Mouse (Mus musculus) limb, embryonic 13.5 days (tissue): ENCODE data around the gene Snph. TPM values are rescaled to one million over a fixed set of nuclear protein-coding genes. Genes with fewer than 3 reads are reported as not detected.
"Not testable (repeated sequence)": the region's sequence is repeated elsewhere in the genome, so short reads cannot be mapped to it uniquely, and the experiment has no call there.

ENCODE experiments used
- ATAC-seq: fragments of 200-750 bp; cut with Nextera tagmentation; 2 replicates; pipeline ENCODE4 v1.8.0; 2017; ENCODE audit warnings: low read depth, moderate number of reproducible peaks, moderate TSS enrichment; ENCODE audit not compliant: low FRiP score
- H3K27ac ChIP-seq: fragments of 300-500 bp; sonication (generic); 2 replicates; pipeline ENCODE4 v1.5.1; 2015; ENCODE audit warnings: inconsistent platforms, mild to moderate bottlenecking, moderate library complexity
- H3K27me3 ChIP-seq: fragments of 300-500 bp; sonication (generic); 2 replicates; pipeline ENCODE4 v1.6.1; 2015; ENCODE audit warnings: mild to moderate bottlenecking, inconsistent platforms
- H3K36me3 ChIP-seq: fragments of 300-500 bp; sonication (generic); 2 replicates; pipeline ENCODE4 v1.6.1; 2015; ENCODE audit warnings: inconsistent platforms, mild to moderate bottlenecking, moderate library complexity
- H3K4me1 ChIP-seq: fragments of 300-500 bp; sonication (generic); 2 replicates; pipeline ENCODE4 v1.6.1; 2015; ENCODE audit warnings: inconsistent platforms
- H3K4me2 ChIP-seq: fragments of 300-500 bp; sonication (generic); replicated peaks from 2 replicates; pipeline ENCODE4 v1.6.1; 2015; ENCODE audit warnings: inconsistent platforms, mild to moderate bottlenecking, moderate library complexity
- H3K4me3 ChIP-seq: fragments of 300-500 bp; sonication (generic); 2 replicates; pipeline ENCODE4 v1.5.1; 2015; ENCODE audit warnings: moderate library complexity, mild to moderate bottlenecking, inconsistent platforms
- H3K9ac ChIP-seq: fragments of 300-500 bp; sonication (generic); 2 replicates; pipeline ENCODE4 v1.6.1; 2015; ENCODE audit warnings: mild to moderate bottlenecking, inconsistent platforms
- H3K9me3 ChIP-seq: fragments of 300-500 bp; sonication (generic); 2 replicates; pipeline ENCODE4 v1.6.1; 2016; ENCODE audit warnings: inconsistent platforms
- WGBS: fragments of 180-500 bp; shearing (Covaris S2); methylation state at CpG from one replicate; pipeline ENCODE4 v1.1.7; 2015; 5-methylcytosine and 5-hydroxymethylcytosine counted together
- polyA plus RNA-seq: library from polyadenylated mRNA; unstranded; fragments of >200 nt; fragmentation: Nextera tagmentation; extraction: Ambion mirVana; gene quantifications from 2 replicates; pipeline ENCODE4 v1.2.1, GENCODE M21; 2015

Snph gene
- polyA plus RNA-seq, 1 experiment from 2014 or later, result 0.75 TPM

DNA sequence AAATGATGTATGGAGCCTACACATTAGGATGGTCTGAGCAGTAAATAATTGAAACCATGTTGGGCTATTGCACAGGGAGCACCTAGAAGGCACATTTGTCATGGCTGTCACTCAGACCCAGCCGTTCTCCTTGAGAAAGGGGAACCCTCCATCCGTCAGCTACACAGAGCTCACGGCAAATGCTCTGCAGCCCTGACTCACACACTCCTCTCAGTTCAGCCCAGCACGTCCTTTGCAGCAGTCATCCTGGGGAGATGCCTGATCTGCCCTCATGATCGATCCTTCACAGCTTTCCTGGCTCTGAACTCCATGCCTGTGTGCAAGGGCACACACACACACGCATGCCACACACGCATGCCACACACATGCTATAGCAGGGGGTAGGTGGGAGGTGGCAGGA is 3.1 kb downstream of the Snph start:
- H3K4me3 ChIP-seq, result no peak overlapping the region
- H3K36me3 ChIP-seq, result no peaks in the 10 kb centered on the region
- H3K4me2 ChIP-seq, result no peak overlapping the region
- no peaks in the 10 kb centered on the region for H3K9me3 ChIP-seq
- no peak overlapping the region for H3K27ac ChIP-seq
- no peak for ATAC-seq
- peaks cover 51% of the 10 kb centered on the region for H3K27me3 ChIP-seq
- 60% methylated on average over 7 of the region's 7 CpGs for WGBS
- no peak overlapping the region for H3K9ac ChIP-seq
- 0 out of 2 replicates have a peak, but pooled peaks cover 4% of the 10 kb centered on the region for H3K4me1 ChIP-seq

DNA sequence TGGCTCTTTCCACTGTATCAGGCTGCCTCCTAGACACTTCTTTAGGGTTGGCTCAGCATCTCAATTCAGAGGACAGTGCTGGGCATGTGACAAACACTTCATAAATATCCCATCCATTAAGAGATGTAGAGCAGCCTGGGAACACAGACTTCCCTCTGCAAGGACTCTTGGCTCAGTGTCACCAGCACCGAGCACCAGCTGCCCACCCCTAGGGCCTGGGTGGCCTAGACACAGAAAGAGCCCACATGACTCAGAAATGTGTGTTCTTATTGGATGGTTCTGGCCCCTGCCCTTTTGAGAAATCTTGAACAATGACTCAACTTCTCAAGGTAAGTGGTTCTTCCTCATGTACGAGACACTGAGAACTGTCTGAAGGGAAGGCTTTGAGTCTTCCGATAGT is 4.4 kb downstream of the Snph start:
- 0 out of 2 replicates have a peak, but pooled peaks cover 4% of the 10 kb centered on the region for H3K4me1 ChIP-seq
- WGBS, result 92% methylated on average over 3 of the region's 3 CpGs
- peaks cover 38% of the 10 kb centered on the region for H3K27me3 ChIP-seq
- no peaks in the 10 kb centered on the region for H3K9me3 ChIP-seq
- H3K4me3 ChIP-seq, result no peak overlapping the region
- H3K4me2 ChIP-seq, result no peak overlapping the region
- no peak for ATAC-seq
- H3K36me3 ChIP-seq, result no peaks in the 10 kb centered on the region
- no peak overlapping the region for H3K27ac ChIP-seq
- no peak overlapping the region for H3K9ac ChIP-seq

DNA sequence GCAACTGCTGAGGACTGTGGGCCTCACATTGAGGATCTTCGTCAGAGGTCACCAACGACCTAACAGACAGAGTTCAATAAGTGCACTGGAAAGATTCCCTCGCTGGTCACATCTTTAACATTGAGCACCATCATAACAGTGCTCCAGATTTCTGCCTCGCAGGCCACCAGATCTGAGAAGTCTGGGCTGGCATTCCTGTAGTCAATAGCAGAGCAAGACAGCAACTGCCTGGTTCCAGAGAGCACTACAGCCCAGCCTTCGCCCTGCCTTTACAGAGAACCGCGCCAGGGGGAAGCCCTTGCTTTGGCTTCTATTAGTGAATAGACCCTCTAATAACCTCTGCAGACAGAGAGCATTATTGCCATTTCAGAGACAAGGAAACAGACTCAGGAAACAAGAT is 6.1 kb downstream of the Snph start:
- Histone ChIP-seq H3K4me3 (no peak overlapping the region), H3K4me1 (no peaks in the 10 kb centered on the region), H3K9ac (no peak overlapping the region), H3K4me2 (no peak overlapping the region), H3K9me3 (no peaks in the 10 kb centered on the region), H3K36me3 (no peaks in the 10 kb centered on the region), H3K27me3 (peaks cover 21% of the 10 kb centered on the region), H3K27ac (no peak overlapping the region)
- ATAC-seq, result no peak
- WGBS, result 89% methylated on average over 7 of the region's 7 CpGs

DNA sequence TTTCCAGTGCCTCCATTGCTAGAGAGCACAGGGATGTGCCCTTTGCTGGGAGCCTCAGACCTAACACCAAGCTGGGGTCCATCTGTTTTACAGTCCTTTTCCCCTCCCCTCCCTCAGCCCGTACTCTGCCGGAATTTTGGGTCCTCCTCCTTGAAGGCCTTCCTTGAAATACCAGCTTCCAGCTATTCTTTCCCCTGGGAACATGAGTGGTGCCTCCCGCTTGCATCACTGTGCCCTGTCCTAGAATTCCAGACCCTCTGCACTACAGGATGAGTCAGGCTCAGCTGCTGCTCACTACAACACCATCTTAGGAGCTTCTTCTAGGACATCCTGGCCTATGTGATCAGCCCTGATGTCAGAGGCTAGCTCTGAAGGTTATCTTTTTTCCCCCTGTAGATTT is 8.6 kb downstream of the Snph start:
- H3K9ac ChIP-seq, result no peak overlapping the region
- no peak overlapping the region for H3K4me3 ChIP-seq
- WGBS, result 47% methylated on average over 3 of the region's 3 CpGs
- H3K9me3 ChIP-seq, result no peaks in the 10 kb centered on the region
- H3K4me2 ChIP-seq, result no peak overlapping the region
- no peaks in the 10 kb centered on the region for H3K27me3 ChIP-seq
- no peak for ATAC-seq
- no peak overlapping the region for H3K27ac ChIP-seq
- no peaks in the 10 kb centered on the region for H3K4me1 ChIP-seq
- no peaks in the 10 kb centered on the region for H3K36me3 ChIP-seq

DNA sequence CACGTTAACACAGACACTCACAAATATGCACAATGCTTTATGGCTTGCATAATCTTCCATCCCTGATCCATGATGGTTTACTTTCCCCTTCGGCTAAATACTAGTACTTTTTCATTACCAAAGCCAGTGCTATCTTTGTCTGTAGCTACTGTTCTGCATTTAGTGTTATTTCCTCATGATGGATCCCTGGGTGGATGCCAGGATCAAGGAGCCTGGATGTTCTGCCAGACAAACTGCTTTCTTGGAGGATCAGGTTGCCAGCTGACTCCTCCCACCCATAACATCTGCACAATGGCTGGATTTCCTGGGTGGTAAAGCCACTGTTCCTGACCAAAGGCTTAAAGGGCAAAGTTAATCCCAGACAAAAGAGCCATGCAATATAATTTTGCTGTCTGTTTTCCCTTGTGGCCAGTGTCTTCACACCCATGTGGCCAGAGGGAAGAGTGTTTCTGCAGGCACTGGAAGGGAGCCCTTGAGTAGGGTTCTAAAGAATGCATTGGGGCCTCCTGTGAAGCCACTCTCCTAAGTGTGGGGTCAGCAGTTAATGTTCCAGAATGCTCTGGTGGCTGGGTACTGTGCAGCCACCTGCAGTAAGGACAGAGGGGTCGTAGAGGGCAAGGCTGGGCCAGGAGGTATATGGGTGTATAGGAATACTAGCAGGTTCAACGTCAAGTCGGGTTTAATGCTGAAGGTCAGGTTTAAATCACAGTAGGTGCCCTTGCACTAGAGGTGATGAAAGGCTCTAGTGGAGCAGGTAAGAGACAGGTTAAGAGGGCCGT is 15.7 kb downstream of the Snph start:
- no peak overlapping the region for H3K4me2 ChIP-seq
- H3K4me3 ChIP-seq, result no peak overlapping the region
- H3K36me3 ChIP-seq, result no peaks in the 10 kb centered on the region
- ATAC-seq, result no peak
- no peak overlapping the region for H3K9ac ChIP-seq
- WGBS, result 69% methylated on average over 6 of the region's 6 CpGs
- no peaks in the 10 kb centered on the region for H3K27me3 ChIP-seq
- no peak overlapping the region for H3K27ac ChIP-seq
- H3K9me3 ChIP-seq, result no peaks in the 10 kb centered on the region
- no peaks in the 10 kb centered on the region for H3K4me1 ChIP-seq

DNA sequence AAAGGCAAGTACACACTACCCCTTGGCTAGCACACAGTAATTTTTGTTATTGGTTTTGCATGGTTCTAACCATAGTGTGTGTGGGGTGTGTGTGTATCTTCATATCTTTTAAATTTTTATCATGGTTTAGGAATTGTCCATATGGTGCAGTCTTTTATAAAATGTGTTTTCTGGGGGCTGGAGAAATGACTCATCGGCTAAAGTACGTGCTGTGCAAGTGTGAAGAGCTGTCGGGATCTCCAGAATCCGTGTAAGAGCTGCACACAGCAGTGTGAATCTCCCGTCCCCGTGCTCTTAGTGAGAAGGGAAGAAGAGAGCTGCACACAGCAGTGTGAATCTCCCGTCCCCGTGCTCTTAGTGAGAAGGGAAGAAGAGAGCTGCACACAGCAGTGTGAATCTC is 16.6 kb downstream of the Snph start:
- not testable (repeated sequence) for H3K36me3 ChIP-seq, H3K4me3 ChIP-seq, ATAC-seq, H3K4me1 ChIP-seq, H3K27ac ChIP-seq, H3K4me2 ChIP-seq, H3K9me3 ChIP-seq, H3K27me3 ChIP-seq, H3K9ac ChIP-seq
- WGBS, result 87% methylated on average over 7 of the region's 8 CpGs

DNA sequence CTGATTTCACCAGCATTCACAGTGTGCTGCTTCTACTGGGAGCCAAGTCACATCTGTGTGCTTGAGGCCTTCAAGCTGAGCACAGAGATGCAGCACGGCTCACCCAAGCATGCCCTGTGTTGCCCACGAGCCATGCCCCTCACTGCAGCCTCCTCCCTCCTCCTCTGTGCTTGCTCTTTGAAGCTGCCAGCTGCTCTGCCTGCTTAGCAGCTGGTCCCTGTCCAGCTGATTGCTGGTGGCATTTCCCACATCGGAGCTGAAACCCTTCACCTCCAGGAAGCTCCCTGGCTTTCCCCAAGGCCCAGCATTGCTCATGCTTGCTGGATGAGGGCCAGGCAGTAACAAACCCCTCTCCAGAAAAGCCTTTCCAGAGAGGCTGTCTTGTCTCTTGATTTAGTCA is 22.4 kb downstream of the Snph start:
- Histone ChIP-seq H3K36me3 (no peaks in the 10 kb centered on the region), H3K4me1 (peaks cover 12% of the 10 kb centered on the region), H3K4me2 (no peak overlapping the region), H3K27ac (no peak overlapping the region), H3K9me3 (no peaks in the 10 kb centered on the region), H3K27me3 (no peaks in the 10 kb centered on the region), H3K9ac (no peak overlapping the region), H3K4me3 (no peak overlapping the region)
- 32% methylated on average over 3 of the region's 3 CpGs for WGBS
- no peak for ATAC-seq

DNA sequence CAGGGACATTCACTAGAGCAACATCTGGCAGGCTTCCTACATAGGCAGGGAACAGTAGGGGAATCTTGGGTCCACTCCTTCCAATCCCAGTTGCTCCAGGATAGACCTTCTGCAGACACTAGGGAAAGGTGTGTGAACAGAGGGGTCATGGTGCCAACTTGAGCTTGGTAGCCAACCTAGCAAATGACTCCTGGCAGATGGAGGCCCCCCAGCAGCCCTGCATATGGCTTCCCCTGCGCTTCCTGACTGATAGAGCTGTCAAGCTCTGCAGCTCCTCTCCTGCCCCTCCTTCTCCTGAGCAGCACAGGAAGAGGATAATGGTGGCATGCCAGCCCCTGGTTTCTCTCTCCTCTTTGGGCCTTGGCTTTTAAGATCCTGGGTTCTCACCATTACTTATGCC is 24.0 kb downstream of the Snph start:
- Histone ChIP-seq H3K27ac (no peak overlapping the region), H3K4me3 (no peak overlapping the region), H3K9ac (no peak overlapping the region), H3K36me3 (no peaks in the 10 kb centered on the region), H3K9me3 (no peaks in the 10 kb centered on the region), H3K4me1 (peaks cover 24% of the 10 kb centered on the region), H3K27me3 (no peaks in the 10 kb centered on the region), H3K4me2 (no peak overlapping the region)
- no peak for ATAC-seq
- WGBS, result 86% methylated on average over 1 of the region's 1 CpGs

DNA sequence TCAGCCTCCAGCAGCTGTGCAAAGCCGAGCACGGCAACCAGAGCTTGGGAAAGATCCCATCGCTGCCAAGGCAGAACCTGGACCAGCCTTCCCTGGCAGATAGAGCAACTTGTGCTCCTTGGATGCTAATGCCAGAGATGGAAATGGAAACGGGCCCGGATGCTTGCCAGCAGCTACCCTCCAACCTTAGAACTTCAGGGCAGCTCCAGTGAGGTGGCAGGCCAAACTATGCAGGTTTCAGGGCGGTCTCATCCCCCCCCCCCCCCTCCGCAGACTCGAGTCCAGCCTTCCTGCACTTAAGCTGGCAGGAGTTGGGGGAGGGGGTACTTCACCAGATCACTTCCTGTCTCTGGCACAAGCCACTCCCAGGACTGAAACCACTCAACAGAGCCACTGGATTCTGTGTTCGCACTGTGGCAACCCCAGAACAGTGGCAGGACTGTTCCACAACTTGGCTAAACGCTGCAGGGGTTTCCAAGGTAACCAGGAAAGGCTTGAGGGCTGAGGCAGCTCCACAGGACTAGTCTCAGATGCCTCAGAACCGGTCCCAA is 26.9 kb downstream of the Snph start:
- Histone ChIP-seq H3K4me2 (peak overlapping the region; percentile 38), H3K36me3 (no peaks in the 10 kb centered on the region), H3K4me3 (no peak overlapping the region), H3K27ac (peak overlapping the region; percentile 74; the same call in 1 of the 2 replicates), H3K27me3 (no peaks in the 10 kb centered on the region), H3K4me1 (peaks cover 29% of the 10 kb centered on the region), H3K9ac (0 out of 2 replicates have a peak overlapping the region, but pooled peaks have one; percentile 31), H3K9me3 (no peaks in the 10 kb centered on the region)
- WGBS, result 34% methylated on average over 10 of the region's 11 CpGs
- ATAC-seq, result peak; percentile 82

DNA sequence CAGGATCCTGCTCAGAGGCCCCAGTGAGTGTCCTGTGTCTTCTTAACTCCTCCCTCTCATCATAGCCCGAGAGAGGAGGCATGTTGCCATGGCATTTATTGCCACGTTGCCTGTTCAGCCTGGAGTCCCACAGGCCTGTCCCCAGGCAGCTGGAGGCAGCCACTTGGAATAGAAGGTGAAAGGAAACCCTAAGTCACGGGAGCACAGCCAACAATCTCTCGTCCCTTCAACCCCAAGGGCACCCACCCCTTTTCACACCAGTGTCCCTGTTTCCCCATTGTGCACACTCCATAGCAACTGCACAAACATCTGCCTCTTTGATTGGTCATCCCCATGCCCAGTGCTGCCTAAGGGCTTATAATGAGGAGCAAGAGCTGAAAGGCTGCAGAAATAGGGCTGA is 28.8 kb downstream of the Snph start:
- Histone ChIP-seq H3K4me2 (no peak overlapping the region), H3K4me1 (peaks cover 29% of the 10 kb centered on the region), H3K4me3 (no peak overlapping the region), H3K27me3 (no peaks in the 10 kb centered on the region), H3K9ac (no peak overlapping the region), H3K9me3 (no peaks in the 10 kb centered on the region), H3K27ac (no peak overlapping the region), H3K36me3 (no peaks in the 10 kb centered on the region)
- ATAC-seq, result no peak
- 41% methylated on average over 4 of the region's 4 CpGs for WGBS

DNA sequence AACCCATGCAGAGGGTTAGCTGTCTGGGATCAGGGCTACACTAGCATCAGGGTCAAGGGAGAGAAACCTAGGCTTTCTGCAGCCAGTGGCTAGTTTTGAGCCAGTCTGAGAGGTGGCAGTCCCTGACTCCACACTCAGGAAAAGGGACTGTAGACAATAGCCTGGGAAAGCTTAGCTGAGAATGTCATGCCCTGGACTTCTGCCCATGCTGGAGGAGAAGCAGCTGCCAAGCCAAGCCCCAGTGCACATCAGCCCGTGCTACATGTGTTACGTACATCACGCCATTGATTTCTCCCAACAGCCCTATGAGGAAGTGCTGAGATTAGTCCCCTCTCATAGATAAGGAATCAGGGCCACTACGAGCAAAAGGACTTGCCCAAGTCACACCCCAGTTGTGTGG is 30.3 kb downstream of the Snph start:
- H3K4me1 ChIP-seq, result peaks cover 29% of the 10 kb centered on the region
- no peaks in the 10 kb centered on the region for H3K27me3 ChIP-seq
- H3K36me3 ChIP-seq, result no peaks in the 10 kb centered on the region
- WGBS, result 78% methylated on average over 4 of the region's 4 CpGs
- no peak overlapping the region for H3K4me2 ChIP-seq
- no peak overlapping the region for H3K4me3 ChIP-seq
- H3K9ac ChIP-seq, result no peak overlapping the region
- no peak for ATAC-seq
- no peaks in the 10 kb centered on the region for H3K9me3 ChIP-seq
- H3K27ac ChIP-seq, result no peak overlapping the region

DNA sequence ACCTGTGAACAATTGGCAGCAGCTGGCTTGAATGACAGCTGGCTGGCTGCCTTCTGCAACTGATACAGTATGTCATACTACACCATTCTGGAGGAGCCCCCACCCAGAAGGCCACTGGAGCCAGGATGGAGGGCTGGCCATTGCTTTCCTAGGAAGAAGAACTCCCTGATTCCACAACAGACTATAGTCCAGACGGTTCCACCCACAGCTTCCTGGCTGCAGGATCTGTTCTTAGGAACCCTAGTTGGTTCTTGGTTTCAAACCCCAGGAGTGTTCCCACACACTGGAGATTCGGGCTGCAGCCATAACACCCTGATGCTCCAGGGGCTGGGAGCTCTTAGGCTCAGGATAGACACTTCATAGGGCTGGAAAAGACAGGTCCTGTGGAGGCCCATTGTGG is 34.3 kb downstream of the Snph start:
- 65% methylated on average over 2 of the region's 2 CpGs for WGBS
- ATAC-seq, result no peak
- Histone ChIP-seq H3K9ac (no peak overlapping the region), H3K9me3 (no peaks in the 10 kb centered on the region), H3K4me1 (peaks cover under 1% of the 10 kb centered on the region), H3K4me3 (no peak overlapping the region), H3K27ac (no peak overlapping the region), H3K4me2 (no peak overlapping the region), H3K36me3 (no peaks in the 10 kb centered on the region), H3K27me3 (peaks cover 9% of the 10 kb centered on the region)

DNA sequence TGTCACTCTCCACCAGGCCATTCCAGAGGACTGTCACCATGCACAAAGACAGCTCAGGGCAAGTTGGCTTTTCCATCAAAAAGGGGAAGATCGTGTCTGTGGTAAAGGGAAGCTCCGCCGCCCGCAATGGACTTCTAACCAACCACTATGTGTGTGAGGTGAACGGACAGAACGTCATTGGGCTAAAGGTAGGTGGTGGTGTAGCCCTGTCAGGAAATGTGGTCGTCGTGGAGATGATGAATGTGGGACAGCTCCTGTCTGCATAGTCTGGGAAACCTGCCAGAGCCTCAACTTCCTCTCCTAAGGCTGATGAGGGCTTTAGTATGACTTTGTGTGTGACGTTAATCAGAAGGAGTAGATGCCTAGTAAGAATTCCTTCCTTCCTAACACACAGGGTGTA is 45.1 kb downstream of the Snph start:
- no peaks in the 10 kb centered on the region for H3K27me3 ChIP-seq
- H3K9ac ChIP-seq, result no peak overlapping the region
- no peak overlapping the region for H3K27ac ChIP-seq
- no peak overlapping the region for H3K4me2 ChIP-seq
- WGBS, result 77% methylated on average over 9 of the region's 9 CpGs
- no peak for ATAC-seq
- H3K9me3 ChIP-seq, result no peaks in the 10 kb centered on the region
- H3K4me1 ChIP-seq, result no peaks in the 10 kb centered on the region
- H3K36me3 ChIP-seq, result no peaks in the 10 kb centered on the region
- no peak overlapping the region for H3K4me3 ChIP-seq
